Mouse (Mus musculus) testis, postnatal 14 days (tissue): ENCODE data around the gene Homer2.

Source experiments
- DNase-seq: peaks from one replicate; pipeline ENCODE4 v3.0.0; 2021; ENCODE audit warnings: low spot score

The Homer2 gene

DNA sequence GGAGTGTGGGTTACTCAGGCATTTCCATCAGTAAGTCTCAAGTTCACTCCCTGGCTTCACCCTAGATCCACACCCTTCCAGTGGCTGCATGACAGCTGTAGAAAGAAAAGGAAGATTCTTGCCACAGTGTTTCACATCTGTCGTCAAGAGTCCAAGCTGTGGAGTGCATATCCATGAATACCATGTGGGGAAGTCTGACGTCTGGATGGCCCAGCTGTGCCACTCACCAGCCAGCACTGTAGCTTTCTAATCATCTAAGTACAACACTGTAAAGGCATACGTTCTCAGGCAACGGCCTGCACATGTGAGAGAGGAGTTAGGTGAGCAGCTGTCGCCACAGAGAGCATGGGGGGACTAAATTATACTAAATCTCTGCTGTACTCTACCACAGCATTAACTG, 56.0 kb downstream of the Homer2 start:
- no peak for DNase-seq

DNA sequence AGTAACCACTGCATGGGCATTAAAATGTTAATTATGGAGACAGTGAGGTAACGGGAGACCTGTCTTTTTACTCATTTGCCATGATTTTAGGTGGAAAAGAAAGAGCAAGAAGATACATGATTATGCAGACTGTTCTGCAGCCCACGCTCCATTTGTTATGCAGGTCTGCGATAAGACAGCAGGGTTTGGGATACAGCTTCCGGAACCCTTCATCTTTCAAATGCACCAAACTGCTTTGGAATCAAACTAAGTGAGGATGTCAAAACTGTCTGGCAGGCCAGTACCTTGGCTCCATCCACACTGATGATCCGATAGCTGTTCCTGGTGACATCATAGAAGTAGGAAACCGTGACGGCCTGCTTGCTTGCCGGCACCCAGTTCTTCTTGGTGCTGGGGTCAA, 58.1 kb downstream of the Homer2 start:
- no peak for DNase-seq

DNA sequence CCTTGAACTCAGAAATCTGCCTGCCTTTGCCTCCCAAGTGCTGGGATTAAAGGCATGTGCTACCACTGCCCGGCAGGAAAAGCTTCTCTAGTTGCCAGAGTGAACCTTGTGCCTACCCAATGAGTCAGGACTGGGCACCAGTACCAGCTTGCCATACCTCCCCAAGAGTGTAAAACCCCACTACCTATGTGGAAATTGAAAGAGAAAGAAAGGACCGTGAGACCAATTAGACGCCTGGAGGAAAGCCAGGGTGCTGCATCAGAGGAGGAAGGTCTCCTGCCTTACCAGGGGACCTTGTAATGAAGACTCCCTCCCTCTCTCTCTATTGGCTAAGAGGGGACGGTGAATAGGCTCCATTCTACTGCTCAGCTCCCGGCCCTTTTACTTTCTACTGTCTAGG, 59.4 kb downstream of the Homer2 start:
- DNase-seq, result no peak

DNA sequence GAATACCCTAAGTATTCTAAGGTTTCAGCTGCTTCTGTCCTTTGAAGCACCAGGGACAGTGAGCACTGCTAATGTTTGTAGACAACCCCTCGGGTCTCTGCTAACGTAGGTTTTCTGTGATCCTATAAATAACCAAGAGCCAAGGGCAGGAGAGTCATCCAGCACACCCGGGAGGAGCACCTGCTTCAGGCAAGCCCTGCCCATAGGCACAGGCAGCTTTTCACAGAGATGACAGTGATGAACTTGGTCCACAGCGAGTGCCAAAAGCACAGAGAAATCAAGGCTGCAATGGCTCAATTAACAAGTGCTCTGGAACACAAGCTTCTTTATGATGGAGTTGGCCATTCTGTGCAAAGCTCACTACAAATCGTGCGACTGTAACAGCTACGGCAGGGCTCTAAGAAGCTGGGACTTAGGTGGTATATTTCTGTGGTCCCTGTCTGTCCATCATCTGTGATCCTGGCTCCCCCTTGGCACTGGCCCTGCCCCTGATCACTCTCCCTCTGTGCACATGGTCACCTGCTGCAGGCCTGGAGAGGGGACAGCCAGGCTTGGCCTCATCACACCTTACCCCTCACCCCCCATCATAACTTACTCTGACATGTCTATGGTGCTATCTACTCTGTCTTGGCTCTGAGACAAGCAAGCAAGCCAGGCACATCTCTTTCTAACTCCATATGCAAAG, 62.6 kb downstream of the Homer2 start:
- DNase-seq, result no peak

DNA sequence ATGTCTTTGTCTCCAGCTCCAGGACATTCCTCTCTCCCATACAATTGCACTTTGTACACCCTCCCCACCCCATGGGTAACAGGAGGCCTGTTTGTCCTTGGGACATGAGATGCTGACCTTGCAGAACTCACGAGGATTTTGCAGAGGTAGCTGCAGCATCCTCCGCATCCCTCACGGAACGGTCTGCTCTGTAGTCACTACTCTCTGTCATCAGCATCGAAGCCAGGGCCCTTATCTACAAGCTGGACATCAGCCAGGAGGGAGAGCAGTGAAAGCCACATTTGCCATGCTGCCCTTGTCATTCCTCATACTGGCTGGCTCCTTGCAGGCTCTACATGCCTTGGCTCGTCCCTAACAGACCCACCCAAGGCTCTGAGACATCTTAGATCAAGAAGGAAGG, 66.2 kb downstream of the Homer2 start:
- DNase-seq, result peak; percentile 14

DNA sequence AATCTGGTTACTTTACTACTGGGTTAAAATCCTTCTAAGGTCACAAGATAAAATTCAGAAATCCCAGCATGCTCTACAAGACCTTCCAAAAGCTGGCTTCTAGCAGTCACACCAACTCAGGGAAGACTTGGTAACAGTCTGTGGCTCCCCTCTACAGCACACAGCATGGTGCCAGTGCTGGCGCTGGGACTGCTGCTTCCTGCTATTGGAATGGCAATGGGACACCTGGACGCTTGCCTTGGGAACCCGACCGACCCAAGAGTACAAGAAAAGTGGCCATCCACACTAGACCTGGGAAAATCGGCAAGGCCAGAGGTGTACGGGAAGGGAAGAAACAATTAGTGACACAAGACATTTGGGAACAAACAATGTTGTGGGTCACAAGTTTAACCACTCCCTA, 74.7 kb downstream of the Homer2 start:
- DNase-seq, result no peak

DNA sequence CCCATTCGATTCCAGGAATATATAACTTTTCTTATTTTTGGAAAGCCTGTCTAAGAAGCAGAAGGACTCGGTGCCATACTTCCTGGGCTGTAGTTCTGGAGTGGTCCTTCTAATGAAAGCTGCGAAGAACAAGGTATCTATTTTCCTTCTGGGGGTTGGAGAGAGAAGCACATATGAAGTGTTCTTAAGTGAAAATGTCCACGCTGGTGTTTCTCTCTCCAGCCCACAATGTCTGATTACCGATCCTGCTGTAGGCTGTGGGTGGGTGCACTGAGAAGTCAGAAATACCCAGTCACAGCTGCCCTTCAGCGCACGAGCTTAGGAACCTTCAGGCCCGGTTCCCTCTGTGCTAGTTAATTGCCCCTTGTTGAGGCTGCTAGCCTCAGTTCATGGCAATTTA, 76.1 kb downstream of the Homer2 start:
- DNase-seq, result no peak

DNA sequence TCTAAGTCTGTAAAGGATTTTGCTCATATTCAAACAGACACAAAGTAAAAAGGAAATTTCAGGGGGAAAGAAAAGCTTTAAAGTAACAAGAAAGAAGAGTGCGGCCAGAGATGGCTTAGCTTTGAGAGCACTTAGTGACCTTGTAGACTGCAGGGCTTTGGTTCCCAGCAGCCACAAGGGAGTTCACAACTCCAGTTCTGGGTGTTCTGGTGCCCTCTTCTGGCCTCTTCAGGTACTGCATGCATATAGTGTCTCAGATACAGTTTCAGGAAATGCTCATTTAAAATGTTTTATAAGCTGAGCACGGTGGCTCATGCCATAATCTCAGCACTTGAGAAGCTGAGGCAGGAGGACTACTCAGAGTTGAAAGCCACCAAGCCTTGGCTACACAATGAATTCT, 80.9 kb downstream of the Homer2 start:
- DNase-seq, result peak; percentile 45

DNA sequence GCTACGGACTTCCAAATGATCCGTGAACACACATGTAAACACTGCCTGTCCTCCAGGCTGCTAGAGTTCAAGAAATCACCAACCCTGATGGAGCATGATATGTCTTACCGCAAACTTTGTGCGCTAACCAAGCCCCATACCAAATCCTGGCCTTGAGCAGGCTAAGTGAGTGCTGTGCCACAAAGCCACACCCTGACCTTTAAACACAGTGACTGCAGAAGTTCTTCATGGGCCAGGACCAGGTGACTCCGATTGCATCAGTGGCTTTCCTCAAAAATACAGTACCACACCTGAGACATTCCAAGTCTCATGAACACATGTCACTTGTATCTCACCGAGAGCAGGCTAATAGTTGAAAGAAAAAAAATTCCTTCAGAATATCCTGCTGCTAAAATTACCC, 83.6 kb downstream of the Homer2 start:
- DNase-seq, result no peak

DNA sequence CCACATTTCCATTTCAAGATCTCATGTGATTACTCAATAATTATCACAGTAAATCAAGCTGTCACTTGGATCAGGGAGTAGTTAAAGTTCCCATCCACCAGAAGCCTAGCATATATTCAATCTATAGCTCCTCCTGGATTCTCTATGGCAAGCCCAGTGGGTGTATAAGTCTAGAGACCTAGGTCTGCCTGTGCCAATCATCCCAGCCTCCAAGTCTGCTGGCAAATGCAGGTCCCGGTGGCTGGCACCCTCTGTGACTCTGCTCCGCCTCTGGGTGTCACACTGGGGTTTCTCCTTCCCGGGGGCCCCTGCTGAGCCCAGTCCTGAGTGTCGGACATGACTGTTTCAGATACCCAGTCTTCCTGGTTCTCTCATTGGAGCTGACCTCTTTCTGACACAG, 84.5 kb downstream of the Homer2 start:
- DNase-seq, result no peak

DNA sequence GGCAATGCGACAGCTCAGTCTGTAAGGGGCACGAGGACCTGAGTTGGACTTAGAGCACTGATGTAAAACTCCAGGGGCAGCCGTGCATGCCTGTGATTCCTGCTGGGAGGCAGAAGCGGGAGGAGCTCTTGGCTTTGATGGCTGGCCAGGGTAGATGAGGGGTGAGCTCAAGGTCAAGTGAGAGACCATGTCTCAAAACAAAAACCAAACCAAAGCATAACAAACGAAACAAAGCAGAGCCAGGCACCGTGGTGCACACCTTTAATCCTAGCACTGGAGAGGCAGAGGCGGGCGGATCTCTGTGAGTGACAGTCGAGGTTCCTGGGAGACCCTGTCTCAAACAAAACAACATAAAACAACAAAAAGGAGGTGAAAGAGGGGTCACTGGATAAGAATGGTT, 92.3 kb downstream of the Homer2 start:
- DNase-seq, result no peak

DNA sequence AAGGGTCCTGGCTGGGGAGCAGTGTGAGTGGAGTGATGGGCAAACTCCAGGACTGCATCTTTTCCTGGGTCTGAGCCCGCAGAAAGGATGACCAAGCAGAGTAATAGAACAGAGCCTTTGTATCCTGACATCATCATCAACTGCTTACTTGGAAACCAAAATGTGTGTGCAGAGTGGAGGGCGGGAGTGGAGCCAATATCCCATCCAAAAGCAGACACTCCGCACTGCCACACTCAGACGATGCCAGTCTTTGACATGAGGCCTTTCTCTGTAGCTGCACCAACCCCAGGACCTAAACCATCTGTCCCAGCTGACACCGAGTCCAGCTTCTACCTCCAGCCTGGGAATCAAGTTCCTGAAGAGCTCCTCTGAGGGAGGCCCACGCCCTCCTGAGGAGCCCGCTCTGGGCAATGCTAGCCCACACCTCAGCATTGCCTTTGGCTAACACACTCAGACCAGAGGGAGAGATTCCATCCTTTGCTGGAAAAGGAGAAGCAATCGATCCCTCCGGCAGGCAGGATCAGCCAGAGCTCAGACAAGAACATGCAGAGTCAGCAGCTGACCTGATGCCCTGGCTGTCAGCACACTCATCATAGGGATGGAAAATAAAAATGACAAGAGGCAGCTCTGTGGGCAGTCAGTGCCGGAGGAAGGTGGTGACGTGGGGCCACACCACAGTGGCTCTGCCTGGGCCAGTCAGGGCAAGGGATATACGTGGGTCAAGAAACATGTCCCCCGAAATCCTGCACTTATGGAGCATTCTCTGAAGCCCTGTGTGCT, 94.3 kb downstream of the Homer2 start:
- DNase-seq, result no peak

DNA sequence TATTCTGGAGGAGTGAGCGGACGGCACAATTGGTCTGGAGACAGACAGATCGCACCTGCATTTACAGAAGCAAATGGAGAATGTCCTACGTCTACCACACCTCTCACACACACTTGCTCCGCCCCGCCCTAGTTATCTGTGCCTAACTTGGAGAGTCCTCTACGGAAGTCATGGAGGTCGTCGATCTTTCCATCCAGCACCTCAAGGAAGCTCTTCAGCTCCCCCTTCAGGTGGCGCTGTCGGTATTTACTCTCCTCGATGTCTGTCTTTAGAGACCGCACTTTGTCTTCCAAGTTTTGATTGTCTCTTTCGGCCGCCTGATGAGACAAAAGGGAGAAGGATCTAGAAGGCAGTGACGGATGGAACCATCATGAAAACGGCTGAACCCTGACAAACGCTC, 97.2 kb downstream of the Homer2 start:
- DNase-seq, result no peak

DNA sequence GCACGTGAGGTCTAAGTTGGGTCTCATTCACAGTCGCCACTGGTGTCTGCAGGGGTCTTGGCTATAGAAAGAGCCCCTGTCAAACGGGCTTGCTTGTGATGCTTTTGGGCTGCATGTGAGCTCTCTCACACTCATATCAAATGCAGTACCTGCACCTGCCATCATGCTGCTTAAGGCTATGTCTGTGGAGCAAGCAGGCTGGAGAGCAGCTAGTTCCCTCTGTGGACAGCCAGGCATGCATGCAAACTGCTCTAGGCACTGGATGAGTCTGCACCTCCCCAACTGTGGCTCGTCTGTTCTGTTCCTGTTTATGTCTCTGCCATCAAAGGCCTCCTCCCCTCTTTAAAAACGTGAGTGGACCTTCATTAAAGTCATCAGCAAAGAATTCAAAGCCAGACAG, 100.9 kb downstream of the Homer2 start:
- DNase-seq, result no peak

DNA sequence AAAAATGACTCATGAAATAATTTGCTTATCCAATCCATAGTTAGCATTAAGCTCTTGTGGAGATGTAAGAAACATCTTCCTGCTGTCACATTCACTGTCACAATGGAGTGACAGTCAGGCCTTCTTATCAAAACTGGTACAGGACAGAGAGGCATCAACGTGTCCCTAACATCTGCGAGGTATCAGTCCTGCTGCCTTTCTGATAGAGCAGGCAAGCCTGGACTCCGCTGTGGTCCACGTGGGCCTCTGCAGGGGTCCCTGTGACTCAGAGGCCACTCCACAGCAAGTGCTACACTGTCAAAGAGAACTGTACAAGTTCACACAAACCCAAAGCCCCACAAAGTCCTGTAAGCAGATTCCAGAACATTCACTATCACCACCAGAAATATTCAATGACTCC, 101.8 kb downstream of the Homer2 start:
- DNase-seq, result no peak

DNA sequence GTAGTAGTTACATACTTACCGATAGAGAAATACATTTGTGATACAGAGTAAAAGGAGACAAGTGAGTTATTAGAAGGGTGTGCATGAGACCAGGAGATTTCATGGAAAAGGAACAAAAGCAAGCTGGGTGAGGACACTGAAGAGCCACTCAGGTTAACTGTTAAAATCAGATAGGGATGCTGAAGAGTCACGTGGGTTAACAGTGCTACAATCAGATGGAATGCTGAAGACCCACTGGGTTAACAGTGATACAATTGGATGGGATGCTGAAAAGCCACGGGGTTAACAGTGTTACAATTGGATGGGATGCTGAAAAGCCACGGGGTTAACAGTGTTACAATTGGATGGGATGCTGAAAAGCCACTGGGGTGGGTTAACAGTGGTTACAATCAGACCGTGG, 102.3 kb downstream of the Homer2 start:
- no peak for DNase-seq

DNA sequence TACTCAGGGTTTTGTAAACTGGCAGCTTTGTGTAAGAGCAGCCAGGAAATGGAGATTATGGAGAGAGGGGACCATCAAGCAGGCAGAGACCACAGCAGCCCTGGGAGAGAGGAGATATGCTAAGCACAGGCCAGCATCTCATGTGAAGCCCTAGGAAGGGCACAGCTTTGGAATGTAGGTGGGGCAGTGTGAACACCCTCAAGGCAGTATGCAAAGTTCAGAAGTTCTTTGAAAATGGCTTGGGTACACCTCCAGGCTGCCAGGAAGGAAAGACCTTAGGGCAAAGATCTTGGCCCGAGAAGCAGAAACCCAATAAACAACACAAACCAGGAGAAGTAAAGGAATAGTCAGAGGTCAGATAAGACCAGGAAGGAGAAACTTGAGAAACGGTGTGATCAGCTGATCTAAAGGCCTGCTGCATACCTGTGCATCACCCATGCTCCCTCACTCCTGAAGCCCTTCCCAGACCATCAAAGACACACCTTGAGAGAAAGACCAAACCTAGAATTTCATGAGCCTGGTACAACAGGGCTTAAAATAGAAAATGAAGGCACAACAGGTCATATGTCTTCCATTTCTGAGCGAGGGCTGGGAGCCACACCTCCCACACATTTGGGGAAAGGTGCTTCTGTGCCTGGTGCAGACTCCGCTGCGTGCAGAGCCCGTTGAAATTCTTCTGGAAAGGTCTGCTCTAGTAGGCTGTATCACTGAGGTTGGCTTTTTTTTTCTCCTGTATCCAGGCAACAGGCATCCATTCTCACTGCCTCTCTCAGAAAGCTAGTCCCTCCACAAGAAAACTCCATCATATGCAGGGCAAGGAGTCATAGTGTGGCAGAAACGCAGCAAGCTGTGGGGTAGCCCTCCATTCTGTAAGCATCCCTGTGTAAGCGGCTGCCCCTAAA, 107.7 kb downstream of the Homer2 start:
- DNase-seq, result no peak

DNA sequence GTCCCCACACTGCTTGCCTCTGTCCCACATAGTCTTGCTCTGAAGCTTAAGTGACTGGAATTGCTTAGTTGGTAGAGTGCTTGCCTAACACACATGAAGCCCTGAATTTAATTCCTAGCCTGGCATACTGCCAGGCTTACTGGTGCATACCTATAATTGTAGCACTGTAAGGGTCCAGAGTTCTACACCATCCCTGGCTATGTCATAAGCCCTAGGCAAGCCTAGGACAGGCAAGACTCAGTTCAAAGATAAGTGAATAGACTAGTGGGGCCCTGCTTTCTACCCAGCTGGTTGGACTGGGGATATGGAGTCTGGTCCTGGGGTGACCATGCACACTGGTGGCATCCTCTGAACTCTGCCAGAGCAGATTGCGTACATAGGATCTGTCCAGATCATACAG, 109.7 kb downstream of the Homer2 start:
- no peak for DNase-seq

DNA sequence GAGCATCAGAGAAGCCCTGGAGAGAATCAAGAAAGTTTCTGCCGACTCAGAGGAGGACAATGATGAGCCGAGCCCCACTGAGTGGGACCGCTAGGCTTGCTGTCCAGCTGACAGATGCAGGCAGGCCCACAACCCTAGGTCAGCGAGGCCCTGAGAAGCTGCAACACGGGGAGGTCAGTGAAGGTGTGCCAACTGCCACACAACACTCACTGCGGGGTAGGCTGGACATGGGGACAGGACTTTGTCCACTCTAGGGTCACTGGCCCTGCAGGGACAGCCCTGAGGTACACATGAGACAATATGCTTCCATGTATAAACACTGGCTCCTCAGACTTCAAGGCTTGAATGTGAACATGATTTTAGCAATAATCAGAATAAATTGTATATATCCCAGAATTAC, 111.2 kb downstream of the Homer2 start:
- no peak for DNase-seq

DNA sequence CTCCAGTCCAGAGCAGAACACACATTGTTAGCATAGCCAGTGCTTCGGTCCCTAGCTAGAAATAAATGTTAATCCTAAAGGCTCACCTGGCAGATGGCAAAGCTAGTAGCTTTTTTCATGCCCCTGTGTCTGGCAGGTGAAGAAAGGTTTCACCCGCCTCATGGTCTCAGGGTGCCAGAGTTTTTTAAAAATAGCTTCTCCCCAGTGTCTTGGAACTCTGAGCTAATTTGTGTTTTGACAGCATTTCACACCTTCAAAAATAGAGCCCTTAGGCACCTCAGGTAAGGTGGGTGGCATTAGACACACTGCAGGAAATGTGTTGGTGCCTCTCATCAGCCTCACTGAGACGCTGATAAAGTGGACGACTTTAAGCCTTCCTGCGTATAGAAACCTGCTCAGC, 112.3 kb downstream of the Homer2 start:
- no peak for DNase-seq

DNA sequence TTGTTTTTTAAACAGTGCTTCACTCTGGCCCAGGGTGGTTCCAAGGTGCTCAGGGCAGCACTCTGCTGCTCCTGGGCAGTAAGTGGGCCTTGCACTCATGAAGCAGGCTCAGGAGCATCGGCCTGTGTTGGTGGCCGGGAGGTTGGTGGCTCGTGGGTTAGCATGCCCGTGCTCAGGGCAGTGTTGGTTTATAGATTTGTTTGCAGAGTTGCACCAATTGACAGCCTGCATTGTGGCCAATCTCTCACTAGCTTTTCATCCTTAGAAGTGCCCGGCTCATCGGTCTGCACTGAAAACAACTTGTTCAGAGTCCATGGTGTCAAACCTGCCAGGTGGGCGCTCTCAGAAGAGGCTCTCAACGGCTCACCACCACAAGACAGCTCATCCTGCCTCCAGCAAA, 113.9 kb downstream of the Homer2 start:
- no peak for DNase-seq

DNA sequence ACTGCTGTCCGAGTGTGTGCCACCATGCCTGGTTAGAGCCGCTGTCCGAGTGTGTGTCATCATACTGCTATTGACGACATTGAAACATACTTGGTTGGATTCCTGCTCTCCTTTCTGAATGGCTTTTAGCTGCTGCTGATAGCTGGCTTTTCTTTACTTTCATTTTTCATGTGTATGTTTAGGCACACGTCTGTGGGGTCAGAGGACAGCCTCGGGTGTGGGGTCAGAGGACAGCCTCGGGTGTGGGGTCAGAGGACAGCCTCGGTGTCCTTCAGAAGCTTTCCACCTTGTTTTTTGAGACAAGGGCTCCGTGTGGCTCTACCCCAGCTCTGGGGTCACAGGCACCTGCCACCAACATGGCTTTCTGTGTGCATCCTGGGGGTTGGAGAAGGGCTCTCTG, 114.6 kb downstream of the Homer2 start:
- no peak for DNase-seq

DNA sequence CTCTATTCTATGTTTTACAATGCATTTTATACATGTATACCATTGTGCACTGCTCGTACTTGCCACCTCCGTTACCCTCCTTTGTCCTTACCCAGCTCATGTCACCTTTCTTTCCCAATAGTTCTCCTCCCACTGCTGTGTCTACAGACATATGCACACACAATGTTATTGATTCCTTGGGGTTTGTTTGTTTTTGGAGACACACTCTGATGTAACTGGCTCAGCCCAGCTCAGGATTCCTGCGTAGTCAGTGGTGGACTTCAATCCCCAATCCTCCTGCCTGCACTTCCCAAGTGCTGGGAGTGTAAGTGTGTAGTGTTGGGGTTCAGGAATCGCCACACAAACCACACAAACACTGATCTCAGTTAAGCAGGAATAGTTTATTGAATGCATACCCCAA, 120.1 kb downstream of the Homer2 start:
- DNase-seq, result no peak
